Mouse (Mus musculus) heart, postnatal 4 days (tissue): ENCODE measurements around the gene Hira. TPM values are rescaled to one million over a fixed set of nuclear protein-coding genes. Genes with fewer than 3 reads are reported as not detected.

Experiments
- total RNA-seq, 2 experiments: library from RNA; stranded (reverse); gene quantifications; 2 replicates each; pipeline ENCODE4 v1.2.3; 2021

The Hira gene
- total RNA-seq, 2 experiments from 2014 or later = 40.6 to 41.3 TPM

Other genes starting within 250 kb of the Hira start
- 10 to 100 TPM; 10.4 to 15.2 TPM for gene Sept5, start 247.1 kb upstream of the Hira start, total RNA-seq
- gene Cldn5, start 100.2 kb upstream of the Hira start, total RNA-seq = 10 to 100 TPM; 85.2 to 89.4 TPM
- 10 to 100 TPM; 73.1 to 76.0 TPM for gene Ufd1, start 65.3 kb upstream of the Hira start, total RNA-seq
- 10 to 100 TPM; 23.6 to 24.0 TPM for gene Cdc45, start 65.0 kb upstream of the Hira start, total RNA-seq
- gene 2510002D24Rik, start 40.5 kb upstream of the Hira start, total RNA-seq = 10 to 100 TPM; 18.8 to 20.8 TPM
- under 1 TPM; 0.09 to 0.52 TPM for gene Gm28539, start 40.5 kb upstream of the Hira start, total RNA-seq
- 10 to 100 TPM; 60.2 to 60.7 TPM for gene Mrpl40, start 175 bp upstream of the Hira start, total RNA-seq